Mouse (Mus musculus): Measurements from ENCODE around the gene Gm5941. TPM values are rescaled to one million over a fixed set of nuclear protein-coding genes. Genes with fewer than 3 reads are reported as not detected.
"Not testable (repeated sequence)": the region's sequence is repeated elsewhere in the genome, so short reads cannot be mapped to it uniquely, and the experiment has no call there.

Gene Gm5941
- not detected in 2 replicates for polyA plus RNA-seq (2016; fragmentation: Nextera tagmentation; extraction: Ambion mirVana)

- H3K4me1 ChIP-seq; H3K36me3 ChIP-seq (replicated peaks); H3K9me3 ChIP-seq; DNase-seq (ENCODE audit: low spot score); H3K4me3 ChIP-seq; H3K27me3 ChIP-seq (replicated peaks; ENCODE audit: low read depth, poor library complexity, severe bottlenecking); H3K27ac ChIP-seq (replicated peaks): not testable (repeated sequence)
- WGBS, result 84% methylated on average over 4 of the region's 4 CpGs
Observed at GRCm38 (mm10) chrX:92489649-92490048, at the start of gene Gm5941. Gene Gm5941 (plus strand): TSS chrX:92489949.

GRCm38 (mm10) chrX:92460496-92460895 is 29.3 kb upstream of the Gm5941 start:
- H3K9me3 ChIP-seq, result no peaks in the 10 kb centered on the region
- H3K27me3 ChIP-seq (replicated peaks; ENCODE audit: low read depth, poor library complexity, severe bottlenecking), result no peaks in the 10 kb centered on the region
- H3K4me3 ChIP-seq, result no peak overlapping the region
- no peak overlapping the region for H3K27ac ChIP-seq (replicated peaks)
- H3K36me3 ChIP-seq (replicated peaks), result no peaks in the 10 kb centered on the region
- H3K4me1 ChIP-seq, result no peaks in the 10 kb centered on the region
- no peak for DNase-seq (ENCODE audit: low spot score)
- 38% methylated on average over 3 of the region's 3 CpGs for WGBS

- no peak for DNase-seq (ENCODE audit: low spot score)
- no peaks in the 10 kb centered on the region for H3K4me1 ChIP-seq
- H3K27ac ChIP-seq (replicated peaks), result no peak overlapping the region
- no peaks in the 10 kb centered on the region for H3K36me3 ChIP-seq (replicated peaks)
- no peaks in the 10 kb centered on the region for H3K27me3 ChIP-seq (replicated peaks; ENCODE audit: low read depth, poor library complexity, severe bottlenecking)
- WGBS, result 74% methylated on average over 4 of the region's 4 CpGs
- no peaks in the 10 kb centered on the region for H3K9me3 ChIP-seq
- no peak overlapping the region for H3K4me3 ChIP-seq
Observed at GRCm38 (mm10) chrX:92464773-92465172, 25.0 kb upstream of the Gm5941 start.

- H3K27me3 ChIP-seq (replicated peaks; ENCODE audit: low read depth, poor library complexity, severe bottlenecking), result no peaks in the 10 kb centered on the region
- no peaks in the 10 kb centered on the region for H3K4me1 ChIP-seq
- H3K4me3 ChIP-seq, result no peak overlapping the region
- WGBS, result 55% methylated on average over 1 of the region's 1 CpGs
- H3K36me3 ChIP-seq (replicated peaks), result no peaks in the 10 kb centered on the region
- H3K27ac ChIP-seq (replicated peaks), result no peak overlapping the region
- H3K9me3 ChIP-seq, result no peaks in the 10 kb centered on the region
- no peak for DNase-seq (ENCODE audit: low spot score)
Observed at GRCm38 (mm10) chrX:92498254-92498653, 8.5 kb downstream of the Gm5941 start.

- H3K36me3 ChIP-seq (replicated peaks), result no peaks in the 10 kb centered on the region
- H3K27me3 ChIP-seq (replicated peaks; ENCODE audit: low read depth, poor library complexity, severe bottlenecking), result no peaks in the 10 kb centered on the region
- H3K4me3 ChIP-seq, result no peak overlapping the region
- H3K4me1 ChIP-seq, result no peaks in the 10 kb centered on the region
- no peak overlapping the region for H3K27ac ChIP-seq (replicated peaks)
- DNase-seq (ENCODE audit: low spot score), result no peak
- H3K9me3 ChIP-seq, result no peaks in the 10 kb centered on the region
- WGBS, result 81% methylated on average over 1 of the region's 1 CpGs
Observed at GRCm38 (mm10) chrX:92527826-92528225, 38.1 kb downstream of the Gm5941 start.

Other genes with a start within 250 kb of the Gm5941 start
- not detected in 2 replicates for gene Mageb18, start 109.6 kb downstream of the Gm5941 start, polyA plus RNA-seq (2016; fragmentation: Nextera tagmentation; extraction: Ambion mirVana)